Mouse (Mus musculus): ENCODE data around the gene Lgals7. TPM values are rescaled to one million over a fixed set of nuclear protein-coding genes. Genes with fewer than 3 reads are reported as not detected.

Gene Lgals7
- polyA plus RNA-seq, 1 experiment from 2014 or later: 0.34 TPM

- peak overlapping the region; percentile 70 for H3K9ac ChIP-seq (replicated peaks)
- H3K4me2 ChIP-seq (ENCODE audit: low read depth, low read length): peak overlapping the region; percentile 69
- H3K27ac ChIP-seq (ENCODE audit: low read depth): peak overlapping the region; percentile 92
- WGBS (ENCODE audit: insufficient replicate concordance): 88% methylated on average over 7 of the region's 7 CpGs
- DNase-seq (no peak), ATAC-seq (no peak)
- peaks cover 41% of the 10 kb centered on the region for H3K4me1 ChIP-seq (ENCODE audit: insufficient read depth)
- TF ChIP-seq CTCF (IDR thresholded peaks at IDR 0.05; ENCODE audit: low read depth) (no peak; the same call in 1 of the 2 replicates), EP300 (IDR thresholded peaks at IDR 0.05; ENCODE audit: low read depth) (no peak)
- H3K9me3 ChIP-seq (ENCODE audit: low read length): no peaks in the 10 kb centered on the region
- H3K36me3 ChIP-seq (replicated peaks; ENCODE audit: insufficient read depth, low read length): peaks cover 38% of the 10 kb centered on the region
- H3K27me3 ChIP-seq (ENCODE audit: insufficient read depth, low read length): no peaks in the 10 kb centered on the region
- peak overlapping the region; percentile 55 for H3K4me3 ChIP-seq (ENCODE audit: low read depth, low read length)
Observed at GRCm38 (mm10) chr7:28826402-28826772, 37.3 kb upstream of the Lgals7 start.

GRCm38 (mm10) chr7:28827338-28827737, 36.3 kb upstream of the Lgals7 start:
- 48% methylated on average over 3 of the region's 3 CpGs for WGBS (ENCODE audit: insufficient replicate concordance)
- Histone ChIP-seq H3K4me1 (ENCODE audit: insufficient read depth) (peaks cover 48% of the 10 kb centered on the region), H3K9ac (replicated peaks) (no peak overlapping the region), H3K4me2 (ENCODE audit: low read depth, low read length) (peak overlapping the region; percentile 19; the same call in 1 of the 2 replicates), H3K36me3 (replicated peaks; ENCODE audit: insufficient read depth, low read length) (peaks cover 37% of the 10 kb centered on the region), H3K4me3 (ENCODE audit: low read depth, low read length) (no peak overlapping the region), H3K27ac (ENCODE audit: low read depth) (peak overlapping the region; percentile 23), H3K27me3 (ENCODE audit: insufficient read depth, low read length) (no peaks in the 10 kb centered on the region), H3K9me3 (ENCODE audit: low read length) (no peaks in the 10 kb centered on the region)
- DNase-seq (peak; percentile 29), ATAC-seq (no peak)
- TF ChIP-seq CTCF (IDR thresholded peaks at IDR 0.05; ENCODE audit: low read depth) (no peak), EP300 (IDR thresholded peaks at IDR 0.05; ENCODE audit: low read depth) (no peak)

GRCm38 (mm10) chr7:28829821-28830220, 33.8 kb upstream of the Lgals7 start:
- H3K9me3 ChIP-seq (ENCODE audit: low read length): no peaks in the 10 kb centered on the region
- no peak overlapping the region for H3K4me2 ChIP-seq (ENCODE audit: low read depth, low read length)
- H3K27ac ChIP-seq (ENCODE audit: low read depth): no peak overlapping the region
- DNase-seq (no peak), ATAC-seq (no peak)
- no peak overlapping the region for H3K9ac ChIP-seq (replicated peaks)
- TF ChIP-seq CTCF (IDR thresholded peaks at IDR 0.05; ENCODE audit: low read depth) (no peak), EP300 (IDR thresholded peaks at IDR 0.05; ENCODE audit: low read depth) (no peak)
- H3K4me1 ChIP-seq (ENCODE audit: insufficient read depth): peaks cover 34% of the 10 kb centered on the region
- H3K4me3 ChIP-seq (ENCODE audit: low read depth, low read length): no peak overlapping the region
- peaks cover 30% of the 10 kb centered on the region for H3K36me3 ChIP-seq (replicated peaks; ENCODE audit: insufficient read depth, low read length)
- 96% methylated on average over 8 of the region's 8 CpGs for whole genome bisulfite sequencing (ENCODE audit: insufficient replicate concordance)
- H3K27me3 ChIP-seq (ENCODE audit: insufficient read depth, low read length): no peaks in the 10 kb centered on the region

GRCm38 (mm10) chr7:28830981-28831380, 32.7 kb upstream of the Lgals7 start:
- TF ChIP-seq EP300 (IDR thresholded peaks at IDR 0.05; ENCODE audit: low read depth) (no peak), CTCF (IDR thresholded peaks at IDR 0.05; ENCODE audit: low read depth) (no peak)
- Histone ChIP-seq H3K4me1 (ENCODE audit: insufficient read depth) (peaks cover 31% of the 10 kb centered on the region), H3K27me3 (ENCODE audit: insufficient read depth, low read length) (no peaks in the 10 kb centered on the region), H3K4me2 (ENCODE audit: low read depth, low read length) (no peak overlapping the region), H3K27ac (ENCODE audit: low read depth) (no peak overlapping the region), H3K9me3 (ENCODE audit: low read length) (no peaks in the 10 kb centered on the region), H3K4me3 (ENCODE audit: low read depth, low read length) (no peak overlapping the region), H3K36me3 (replicated peaks; ENCODE audit: insufficient read depth, low read length) (peaks cover 30% of the 10 kb centered on the region), H3K9ac (replicated peaks) (no peak overlapping the region)
- ATAC-seq (no peak), DNase-seq (no peak)
- WGBS (ENCODE audit: insufficient replicate concordance): 62% methylated on average over 5 of the region's 5 CpGs

DNA sequence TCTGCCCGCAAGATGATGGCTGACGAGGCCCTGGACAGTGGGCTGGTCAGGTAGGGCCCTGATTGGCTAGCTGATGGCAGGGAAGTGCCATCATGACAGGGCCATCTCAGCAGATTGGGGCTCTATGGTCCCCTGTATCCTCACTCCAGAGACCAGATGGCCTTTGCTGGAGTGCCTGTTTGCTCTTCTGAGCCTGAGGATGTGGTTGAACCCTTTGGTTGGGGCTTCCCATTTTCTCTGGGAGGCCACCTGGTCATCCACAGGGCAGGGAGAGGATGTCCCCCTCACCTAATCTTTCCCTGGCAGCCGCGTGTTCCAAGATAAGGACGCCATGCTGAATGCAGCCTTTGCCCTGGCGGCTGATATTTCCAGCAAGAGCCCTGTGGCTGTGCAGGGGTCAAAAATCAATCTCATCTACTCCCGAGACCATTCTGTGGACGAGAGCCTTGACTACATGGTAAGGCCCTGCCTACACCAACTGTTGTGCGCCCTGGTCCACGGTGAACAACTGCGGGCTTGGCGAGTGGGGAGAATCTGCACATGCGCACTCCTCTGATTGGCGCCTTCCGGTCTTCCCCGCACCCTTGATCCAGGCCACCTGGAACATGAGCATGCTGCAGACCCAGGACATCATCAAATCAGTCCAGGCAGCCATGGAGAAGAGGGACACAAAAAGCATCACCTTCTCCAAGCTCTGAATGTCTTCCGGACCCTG, 32.1 kb upstream of the Lgals7 start:
- TF ChIP-seq CTCF (IDR thresholded peaks at IDR 0.05; ENCODE audit: low read depth): no peak
- no peak for TF ChIP-seq EP300 (IDR thresholded peaks at IDR 0.05; ENCODE audit: low read depth)
- Histone ChIP-seq H3K27me3 (ENCODE audit: insufficient read depth, low read length) (no peaks in the 10 kb centered on the region), H3K9me3 (ENCODE audit: low read length) (no peaks in the 10 kb centered on the region), H3K4me3 (ENCODE audit: low read depth, low read length) (no peak overlapping the region), H3K4me2 (ENCODE audit: low read depth, low read length) (no peak overlapping the region), H3K27ac (ENCODE audit: low read depth) (peak overlapping the region; percentile 50; the same call in 1 of the 2 replicates), H3K9ac (replicated peaks) (no peak overlapping the region), H3K4me1 (ENCODE audit: insufficient read depth) (peaks cover 25% of the 10 kb centered on the region), H3K36me3 (replicated peaks; ENCODE audit: insufficient read depth, low read length) (peaks cover 30% of the 10 kb centered on the region)
- ATAC-seq (no peak), DNase-seq (no peak)
- WGBS (ENCODE audit: insufficient replicate concordance): 66% methylated on average over 17 of the region's 17 CpGs

- Histone ChIP-seq H3K9ac (replicated peaks) (no peak overlapping the region), H3K4me1 (ENCODE audit: insufficient read depth) (peaks cover 29% of the 10 kb centered on the region), H3K9me3 (ENCODE audit: low read length) (no peaks in the 10 kb centered on the region), H3K27me3 (ENCODE audit: insufficient read depth, low read length) (no peaks in the 10 kb centered on the region), H3K4me3 (ENCODE audit: low read depth, low read length) (no peak overlapping the region), H3K27ac (ENCODE audit: low read depth) (peak overlapping the region; percentile 50; the same call in 1 of the 2 replicates), H3K4me2 (ENCODE audit: low read depth, low read length) (no peak overlapping the region), H3K36me3 (replicated peaks; ENCODE audit: insufficient read depth, low read length) (peaks cover 30% of the 10 kb centered on the region)
- TF ChIP-seq EP300 (IDR thresholded peaks at IDR 0.05; ENCODE audit: low read depth) (no peak), CTCF (IDR thresholded peaks at IDR 0.05; ENCODE audit: low read depth) (no peak)
- 38% methylated on average over 6 of the region's 6 CpGs for WGBS (ENCODE audit: insufficient replicate concordance)
- ATAC-seq (0 out of 2 replicates have a peak, but pooled peaks have one; percentile 4), DNase-seq (no peak)
Observed at GRCm38 (mm10) chr7:28832137-28832536, 31.5 kb upstream of the Lgals7 start.
